Mouse (Mus musculus) limb, embryonic 11.5 days (tissue): ENCODE measurements at regions not wholly inside any gene's neighbourhood (a gene's known extent, or its start where the extent isn't known, plus 50 kb on each side); places are given as distances from the start of the nearest gene placed in this dataset.

ENCODE experiments used
- ATAC-seq: fragments of 200-750 bp; cut with Nextera tagmentation; 2 replicates; pipeline ENCODE4 v1.8.0; 2017; ENCODE audit warnings: low read depth; ENCODE audit not compliant: insufficient number of reproducible peaks, low FRiP score, low TSS enrichment
- DNase-seq: peaks from one replicate; pipeline ENCODE4 v3.0.0-alpha.2; 2015; ENCODE audit warnings: low spot score
- H3K27ac ChIP-seq: fragments of 300-500 bp; sonication (generic); replicated peaks from 2 replicates; pipeline ENCODE4 v1.5.1; 2014; ENCODE audit warnings: low read depth, mild to moderate bottlenecking, low read length
- H3K27me3 ChIP-seq: fragments of 300-500 bp; sonication (generic); 2 replicates; pipeline ENCODE4 v1.6.1; 2014; ENCODE audit warnings: mild to moderate bottlenecking, low read length, mixed read lengths; ENCODE audit not compliant: control insufficient read depth, insufficient read depth
- H3K36me3 ChIP-seq: fragments of 300-500 bp; sonication (generic); 2 replicates; pipeline ENCODE4 v1.6.1; 2014; ENCODE audit warnings: mild to moderate bottlenecking, low read length, moderate library complexity, mixed read lengths; ENCODE audit not compliant: control insufficient read depth, insufficient read depth
- H3K4me1 ChIP-seq: fragments of 300-500 bp; sonication (generic); 2 replicates; pipeline ENCODE4 v1.6.1; 2014; ENCODE audit warnings: low read length, mixed read lengths; ENCODE audit not compliant: control insufficient read depth, insufficient read depth
- H3K4me2 ChIP-seq: fragments of 300-500 bp; sonication (generic); 2 replicates; pipeline ENCODE4 v1.6.1; 2014; ENCODE audit warnings: low read depth, mild to moderate bottlenecking, moderate library complexity; ENCODE audit not compliant: severe bottlenecking
- H3K4me3 ChIP-seq: fragments of 300-500 bp; sonication (generic); 2 replicates; pipeline ENCODE4 v1.5.1; 2014; ENCODE audit warnings: low read depth, low read length
- H3K9ac ChIP-seq: fragments of 300-500 bp; sonication (generic); 2 replicates; pipeline ENCODE4 v1.6.1; 2014; ENCODE audit warnings: mild to moderate bottlenecking, low read length
- H3K9me3 ChIP-seq: fragments of 300-500 bp; sonication (generic); 2 replicates; pipeline ENCODE4 v1.6.1; 2016; ENCODE audit warnings: low read length; ENCODE audit not compliant: control insufficient read depth
- WGBS: fragments of 180-500 bp; shearing (Covaris S2); extraction: QIAGEN DNeasy Blood & Tissue Kit; methylation state at CpG from one replicate; pipeline ENCODE4 v1.1.7; 2014; 5-methylcytosine and 5-hydroxymethylcytosine counted together

DNA sequence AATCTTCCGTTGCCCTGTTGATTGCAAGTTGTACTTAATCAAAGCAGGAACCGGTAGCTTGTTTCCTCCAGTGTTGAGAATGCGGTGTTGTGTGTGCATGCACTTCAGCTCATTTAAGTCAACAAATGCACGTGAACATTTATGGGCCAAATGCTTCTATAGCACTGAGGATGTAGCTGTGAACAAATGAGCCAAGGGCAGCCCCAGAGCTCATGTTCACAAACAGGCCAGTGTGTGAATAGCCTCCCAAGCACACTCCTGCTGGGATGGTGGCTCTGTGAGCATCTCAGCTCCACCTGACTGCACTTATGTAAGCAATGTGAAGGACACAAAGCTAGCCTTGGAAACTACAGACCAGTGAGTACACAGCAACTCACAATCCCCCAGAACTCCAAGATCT is 183.9 kb upstream of the Sox2 start:
- Histone ChIP-seq H3K9ac (no peak overlapping the region), H3K27ac (no peak overlapping the region), H3K4me1 (no peaks in the 10 kb centered on the region), H3K4me2 (no peak overlapping the region), H3K36me3 (no peaks in the 10 kb centered on the region), H3K27me3 (no peaks in the 10 kb centered on the region), H3K4me3 (no peak overlapping the region), H3K9me3 (no peaks in the 10 kb centered on the region)
- WGBS: 68% methylated on average over 4 of the region's 4 CpGs
- ATAC-seq: no peak
- DNase-seq: no peak

DNA sequence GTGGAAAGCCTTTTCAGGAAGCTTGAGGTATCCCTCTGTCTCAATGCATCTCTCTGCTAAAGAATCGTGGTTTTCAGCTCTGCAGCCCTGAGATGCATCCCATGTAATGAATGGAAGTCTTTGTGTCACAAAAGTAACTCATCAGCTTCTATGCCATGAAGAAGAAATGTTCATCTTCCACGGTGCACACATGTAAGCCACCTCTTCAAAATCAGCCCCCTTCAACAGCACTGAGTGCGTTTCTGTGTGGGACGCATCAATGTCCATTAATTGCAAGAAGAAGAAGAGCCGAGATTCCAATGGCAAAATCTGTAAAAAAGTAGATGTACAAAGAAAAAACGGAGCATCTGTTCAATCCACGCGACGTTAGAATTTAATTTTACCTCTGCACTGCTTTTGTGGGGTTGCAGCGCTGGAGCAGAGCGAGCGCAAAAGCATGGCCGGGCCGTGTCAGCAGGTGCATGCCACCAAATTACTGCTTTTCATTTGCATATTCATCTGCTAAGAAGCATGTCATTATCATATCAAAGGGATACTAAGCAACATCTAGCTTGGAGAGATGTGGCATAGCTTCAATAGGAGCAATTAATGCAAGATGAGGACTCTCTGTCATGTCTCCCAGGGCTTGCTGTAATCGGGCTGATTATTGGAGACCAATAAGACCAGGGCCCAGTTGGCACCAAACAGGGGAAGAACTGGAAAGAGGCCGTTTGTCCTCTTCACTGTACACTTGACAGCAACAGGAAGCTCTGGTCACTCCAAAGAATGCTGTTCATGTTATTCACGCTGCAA is 185.0 kb upstream of the Sox2 start:
- Histone ChIP-seq H3K9me3 (no peaks in the 10 kb centered on the region), H3K9ac (no peak overlapping the region), H3K27me3 (no peaks in the 10 kb centered on the region), H3K4me3 (no peak overlapping the region), H3K4me1 (no peaks in the 10 kb centered on the region), H3K27ac (no peak overlapping the region), H3K36me3 (no peaks in the 10 kb centered on the region), H3K4me2 (no peak overlapping the region)
- WGBS: 86% methylated on average over 17 of the region's 17 CpGs
- DNase-seq: no peak
- no peak for ATAC-seq

GRCm38 (mm10) chr3:34458766-34459165 is 191.4 kb upstream of the Sox2 start:
- Histone ChIP-seq H3K4me2 (no peak overlapping the region), H3K4me1 (no peaks in the 10 kb centered on the region), H3K9ac (no peak overlapping the region), H3K27ac (no peak overlapping the region), H3K36me3 (no peaks in the 10 kb centered on the region), H3K4me3 (no peak overlapping the region), H3K9me3 (no peaks in the 10 kb centered on the region), H3K27me3 (no peaks in the 10 kb centered on the region)
- DNase-seq (no peak), ATAC-seq (no peak)
- 81% methylated on average over 6 of the region's 6 CpGs for WGBS

GRCm38 (mm10) chr3:34457821-34458220 is 192.4 kb upstream of the Sox2 start:
- Histone ChIP-seq H3K9ac (no peak overlapping the region), H3K27ac (no peak overlapping the region), H3K4me3 (no peak overlapping the region), H3K27me3 (no peaks in the 10 kb centered on the region), H3K4me2 (no peak overlapping the region), H3K4me1 (no peaks in the 10 kb centered on the region), H3K9me3 (no peaks in the 10 kb centered on the region), H3K36me3 (no peaks in the 10 kb centered on the region)
- WGBS: 77% methylated on average over 1 of the region's 1 CpGs
- DNase-seq (no peak), ATAC-seq (no peak)

DNA sequence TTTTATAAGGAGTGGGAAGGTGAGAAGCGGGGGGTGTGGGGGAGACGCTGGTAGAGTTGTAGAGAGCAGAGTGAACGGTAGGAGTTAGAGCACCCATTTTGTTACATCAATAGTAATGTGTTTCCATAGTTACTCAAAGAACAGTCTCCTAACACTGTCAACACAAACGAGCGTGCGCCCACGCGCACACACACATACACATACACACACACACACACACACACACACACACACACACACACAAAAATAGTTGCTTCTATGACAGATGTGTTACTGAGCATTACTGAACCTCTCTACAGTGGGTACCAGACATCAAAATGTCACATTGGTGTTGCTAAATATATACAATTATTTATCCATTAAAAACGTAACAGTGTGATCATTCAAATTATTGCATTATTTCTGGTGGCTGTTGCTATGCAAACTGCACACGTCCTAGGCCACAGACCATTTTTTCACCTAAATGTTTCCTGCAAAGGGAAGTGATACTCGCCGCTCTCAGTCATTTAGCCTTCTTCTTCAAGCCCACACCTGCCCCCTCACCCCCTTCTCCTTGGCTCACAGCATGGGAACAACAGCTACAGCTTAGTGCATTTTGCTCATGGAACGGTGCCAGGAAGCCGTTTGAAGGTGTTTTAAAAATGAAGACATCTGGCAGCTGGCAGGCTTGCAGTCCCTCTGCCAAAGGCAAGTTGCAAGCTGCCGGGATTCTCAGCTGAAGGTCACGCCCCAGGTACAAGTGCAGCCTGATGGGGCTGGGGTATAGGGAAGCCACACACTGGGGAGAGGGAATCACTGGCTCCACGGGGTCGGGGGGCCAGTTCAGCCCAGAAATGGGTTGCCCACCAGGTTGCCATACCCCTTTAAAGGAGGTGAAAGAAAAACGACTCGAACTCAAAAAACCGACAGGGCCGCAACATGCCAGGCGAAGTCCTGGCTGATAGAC is 193.4 kb upstream of the Sox2 start:
- Histone ChIP-seq H3K9ac (no peak overlapping the region), H3K27me3 (no peaks in the 10 kb centered on the region), H3K4me2 (no peak overlapping the region), H3K9me3 (no peaks in the 10 kb centered on the region), H3K4me3 (no peak overlapping the region), H3K27ac (no peak overlapping the region), H3K36me3 (no peaks in the 10 kb centered on the region), H3K4me1 (no peaks in the 10 kb centered on the region)
- 69% methylated on average over 23 of the region's 23 CpGs for WGBS
- ATAC-seq (no peak), DNase-seq (peak; percentile 51)

- WGBS: 93% methylated on average over 19 of the region's 24 CpGs
- no peaks in the 10 kb centered on the region for H3K4me1 ChIP-seq
- H3K27me3 ChIP-seq: no peaks in the 10 kb centered on the region
- no peak overlapping the region for H3K9ac ChIP-seq
- H3K36me3 ChIP-seq: no peaks in the 10 kb centered on the region
- ATAC-seq: no peak
- DNase-seq: no peak
- H3K9me3 ChIP-seq: no peaks in the 10 kb centered on the region
- H3K4me2 ChIP-seq: no peak overlapping the region
- H3K4me3 ChIP-seq: no peak overlapping the region
- no peak overlapping the region for H3K27ac ChIP-seq
Observed at GRCm38 (mm10) chr3:34454026-34454624, 196.1 kb upstream of the Sox2 start.

DNA sequence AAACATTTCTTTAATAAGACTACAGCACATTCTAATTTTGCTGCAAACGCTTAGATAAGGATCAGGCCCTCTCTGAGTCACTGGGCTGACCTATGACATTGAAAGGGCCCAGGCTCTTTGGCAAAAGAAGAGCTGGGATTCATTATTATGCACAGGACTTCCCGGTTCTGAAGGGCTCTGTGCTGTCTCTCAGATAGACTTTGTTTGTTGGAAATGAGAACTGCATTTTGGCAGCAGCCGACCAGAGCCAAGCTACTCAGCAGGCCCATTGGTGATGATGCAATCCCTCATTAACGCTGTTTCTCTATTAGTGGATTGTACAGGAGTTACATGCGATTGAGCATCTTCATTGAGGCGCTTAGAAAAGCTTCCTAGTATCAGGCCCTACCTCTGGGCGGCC is 204.9 kb upstream of the Sox2 start:
- no peak overlapping the region for H3K9ac ChIP-seq
- no peaks in the 10 kb centered on the region for H3K27me3 ChIP-seq
- WGBS: 55% methylated on average over 7 of the region's 7 CpGs
- H3K4me3 ChIP-seq: no peak overlapping the region
- ATAC-seq (no peak), DNase-seq (no peak)
- H3K4me2 ChIP-seq: no peak overlapping the region
- H3K9me3 ChIP-seq: no peaks in the 10 kb centered on the region
- no peaks in the 10 kb centered on the region for H3K4me1 ChIP-seq
- H3K36me3 ChIP-seq: no peaks in the 10 kb centered on the region
- no peak overlapping the region for H3K27ac ChIP-seq

DNA sequence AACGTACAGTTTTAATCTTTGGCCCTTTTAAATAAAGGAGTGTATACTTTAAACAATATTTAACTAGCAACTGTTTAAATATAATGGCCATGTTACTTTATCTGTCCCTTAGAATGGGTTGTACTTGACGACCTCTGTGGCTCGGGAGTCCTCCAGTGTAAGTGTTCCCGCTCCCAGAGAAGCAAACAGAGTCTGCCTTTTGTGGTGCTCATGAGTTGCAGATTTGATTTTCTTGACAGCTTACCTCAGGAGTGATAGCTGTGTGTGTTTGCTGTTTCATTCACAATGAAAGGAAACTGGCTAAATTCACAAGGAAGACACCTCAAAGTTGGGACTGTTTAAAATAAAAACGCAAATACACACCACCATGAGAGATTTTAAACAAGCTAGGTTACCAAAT is 205.4 kb upstream of the Sox2 start:
- DNase-seq (no peak), ATAC-seq (no peak)
- Histone ChIP-seq H3K27me3 (no peaks in the 10 kb centered on the region), H3K4me2 (no peak overlapping the region), H3K9me3 (no peaks in the 10 kb centered on the region), H3K27ac (no peak overlapping the region), H3K36me3 (no peaks in the 10 kb centered on the region), H3K4me1 (no peaks in the 10 kb centered on the region), H3K9ac (no peak overlapping the region), H3K4me3 (no peak overlapping the region)
- 62% methylated on average over 5 of the region's 5 CpGs for WGBS
